Mouse (Mus musculus) lung, postnatal 0 days (tissue): ENCODE measurements at regions not wholly inside any gene's neighbourhood (a gene's known extent, or its start where the extent isn't known, plus 50 kb on each side); places are given as distances from the start of the nearest gene placed in this dataset.

Experiments used
- CTCF ChIP-seq: IDR thresholded peaks from 2 replicates; pipeline ENCODE4 v1.5.1; 2016; ENCODE audit warnings: antibody characterized with exemption, mild to moderate bottlenecking
- EP300 ChIP-seq: IDR thresholded peaks from 2 replicates; pipeline ENCODE4 v1.6.1; 2016; ENCODE audit warnings: antibody characterized with exemption, mild to moderate bottlenecking, control low read depth

GRCm38 (mm10) chr17:63684026-63684425, 178.8 kb upstream of the Fer start:
- TF ChIP-seq EP300: no peak
- no peak for TF ChIP-seq CTCF
